Mouse (Mus musculus) induced T-regulatory cell, adult 2 months (primary cell): ENCODE results near the gene Taz.

Experiments used
- DNase-seq: peaks from one replicate; pipeline ENCODE4 v3.0.0-alpha.2; 2012; ENCODE audit warnings: low read depth

Gene Taz

DNA sequence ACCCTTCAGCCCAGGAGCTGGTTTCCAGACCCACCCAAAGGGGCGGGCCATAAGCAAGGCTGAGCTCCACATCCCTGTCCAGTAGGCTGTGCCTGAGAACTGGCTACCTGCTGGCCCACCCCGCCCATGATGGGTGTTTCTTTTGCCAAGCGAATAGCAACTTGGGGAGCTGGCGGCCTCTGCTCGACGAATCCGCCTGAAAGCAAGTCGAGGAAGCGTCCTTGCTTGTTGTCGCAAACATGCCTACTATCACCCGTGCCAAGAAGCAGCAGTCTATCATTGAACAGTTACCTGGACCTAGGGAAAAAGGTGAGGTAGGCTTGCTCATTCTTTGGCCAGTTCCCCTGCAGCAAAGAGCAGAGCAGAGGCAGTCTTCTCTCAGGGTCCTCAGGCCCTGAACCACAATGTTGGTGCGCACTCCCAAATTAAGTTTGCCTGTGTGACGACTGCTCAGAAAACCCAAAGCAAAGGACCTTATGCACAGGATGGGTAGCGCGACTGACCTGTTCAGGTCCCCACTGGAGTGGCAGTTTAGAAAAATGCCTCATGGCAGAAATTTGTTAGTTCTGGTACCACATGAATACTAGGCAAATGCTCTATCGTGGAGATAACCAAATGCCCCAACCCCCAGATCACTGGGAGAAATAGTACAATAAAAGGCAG is at the start of gene Taz, which contains the start of gene Dnase1l1:
Gene Taz (plus strand): TSS at position 181 of the 663 bp plus-strand sequence.
Gene Dnase1l1 (minus strand): TSS at position 606 of the 663 bp plus-strand sequence.
- DNase-seq: peak; percentile 79

GRCm38 (mm10) chrX:74233196-74233595 is 48.5 kb upstream of the Taz start:
- no peak for DNase-seq

DNA sequence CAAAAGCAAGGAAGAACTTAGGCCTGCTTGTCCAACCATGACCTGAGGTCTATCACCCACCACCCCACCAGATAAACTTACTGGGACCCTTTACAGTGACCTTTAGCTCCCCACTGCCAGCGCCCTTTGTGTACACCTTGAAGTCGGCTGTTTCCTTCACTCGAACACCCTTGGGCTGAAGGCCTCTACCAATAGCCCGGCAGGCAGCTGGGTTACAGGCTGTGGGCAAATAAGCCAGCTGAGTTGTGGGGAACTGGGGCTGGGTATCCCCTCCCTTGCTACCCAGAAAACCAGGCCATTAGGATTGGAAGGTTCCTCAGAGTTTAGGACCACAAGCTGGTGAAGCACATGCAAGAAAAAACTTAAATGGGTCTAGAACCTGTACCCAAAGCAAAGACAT is 41.4 kb upstream of the Taz start:
- DNase-seq: no peak

DNA sequence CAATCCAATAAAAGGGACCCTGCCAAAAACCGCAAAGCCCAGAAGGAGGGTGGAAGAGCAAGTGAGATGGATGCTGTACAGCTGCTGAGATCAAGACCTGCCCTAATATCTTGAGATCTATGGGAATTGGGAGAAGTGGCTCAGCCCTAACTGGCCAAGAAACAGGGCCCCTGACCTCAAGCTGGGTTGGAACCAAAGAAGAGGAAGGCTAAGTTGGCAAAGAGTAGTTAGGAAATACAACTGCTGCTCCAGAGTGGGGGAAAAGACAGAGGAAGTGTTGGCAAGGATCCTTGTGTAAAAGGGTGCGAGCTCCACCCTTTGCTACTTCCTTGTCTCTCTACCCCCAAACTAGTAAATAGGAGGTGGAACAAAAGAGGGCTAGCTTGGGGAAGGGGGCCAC is 38.3 kb upstream of the Taz start:
- no peak for DNase-seq

DNA sequence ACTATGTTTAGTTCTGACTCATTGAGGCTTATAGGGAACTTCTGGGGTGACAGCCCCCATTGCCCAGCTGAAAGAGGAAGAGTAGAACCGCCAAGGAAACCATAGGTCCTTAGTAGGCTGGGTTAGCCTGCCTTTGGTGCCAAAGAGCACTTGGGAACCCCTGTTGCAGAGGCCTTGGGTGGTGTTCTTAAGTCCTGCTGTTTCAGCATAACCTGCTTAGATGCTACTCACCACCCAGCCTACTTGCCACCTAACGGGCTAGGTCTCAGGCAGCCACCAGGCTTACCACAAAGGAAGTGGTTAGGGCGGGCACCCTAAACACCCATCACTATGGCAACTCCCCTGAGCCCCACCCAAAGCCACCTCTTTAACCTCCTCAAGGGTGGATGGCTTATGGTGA is 37.9 kb upstream of the Taz start:
- peak; percentile 90 for DNase-seq

DNA sequence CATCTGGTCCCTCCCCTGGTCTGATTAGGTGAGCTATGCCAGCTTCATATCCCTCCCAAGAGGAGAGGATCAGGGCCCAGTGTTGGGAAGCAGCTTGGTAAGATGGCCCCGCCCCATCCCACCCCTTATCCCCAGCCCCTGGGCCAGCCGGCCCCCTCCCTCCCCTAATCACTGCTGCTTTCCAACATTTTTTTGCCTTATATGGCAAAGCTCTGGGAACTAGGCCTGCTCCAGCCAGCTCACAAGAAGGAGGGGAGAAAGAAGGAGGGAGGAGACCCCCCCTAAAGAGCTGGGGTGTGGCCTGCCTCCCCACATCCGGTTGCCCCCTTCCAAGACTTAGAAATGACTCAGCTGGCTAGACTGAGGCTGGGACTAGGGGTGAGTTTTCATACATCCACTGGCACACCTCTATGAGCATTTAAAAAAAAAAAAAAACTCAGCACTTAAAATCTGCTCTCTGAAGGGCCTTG is 37.1 kb upstream of the Taz start:
- DNase-seq: peak; percentile 72

DNA sequence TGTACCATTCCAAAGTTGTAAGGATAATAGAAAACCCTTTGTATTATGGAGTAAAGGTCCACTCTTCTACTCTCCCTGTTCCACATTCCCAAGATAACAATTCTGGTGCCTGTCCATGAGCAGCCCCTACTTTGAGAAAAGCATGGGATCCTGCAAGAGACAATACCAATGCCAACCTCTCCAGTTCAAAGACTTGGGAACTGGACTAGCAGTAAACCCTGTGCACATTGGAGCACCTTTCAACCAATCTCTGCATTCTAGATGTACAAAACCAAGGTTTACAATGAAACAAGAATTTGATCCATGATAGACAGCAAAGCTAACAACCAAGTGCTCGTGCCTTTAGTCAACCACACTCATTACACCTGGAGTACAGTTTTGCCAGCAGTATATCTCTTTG is 36.6 kb upstream of the Taz start:
- no peak for DNase-seq

GRCm38 (mm10) chrX:74245687-74246086 is 36.0 kb upstream of the Taz start:
- peak; percentile 79 for DNase-seq

DNA sequence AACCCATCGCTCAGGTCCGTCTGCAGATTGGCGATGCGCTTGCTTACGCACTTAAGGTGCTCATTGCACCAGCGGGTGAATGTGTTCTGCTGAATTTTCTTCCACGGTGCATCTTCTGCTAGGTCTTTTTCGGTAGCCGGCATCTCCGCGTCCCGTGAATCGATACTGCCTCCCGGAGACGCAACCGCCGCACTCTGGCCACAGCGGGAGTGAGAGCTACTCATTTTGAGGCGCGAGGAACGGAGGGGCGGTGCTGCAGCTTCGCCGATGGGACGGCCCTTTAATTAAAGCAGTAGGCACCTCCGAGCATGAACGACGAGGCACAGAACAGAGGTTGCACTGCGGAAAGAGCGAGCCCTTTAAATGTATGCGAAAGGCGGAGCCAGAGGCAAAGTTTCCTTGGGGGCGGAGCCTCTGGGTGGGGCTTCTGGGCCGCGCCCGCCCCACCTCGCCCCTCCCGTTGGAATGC is 35.5 kb upstream of the Taz start:
- DNase-seq: peak; percentile 92

GRCm38 (mm10) chrX:74246693-74247092 is 35.0 kb upstream of the Taz start:
- no peak for DNase-seq

DNA sequence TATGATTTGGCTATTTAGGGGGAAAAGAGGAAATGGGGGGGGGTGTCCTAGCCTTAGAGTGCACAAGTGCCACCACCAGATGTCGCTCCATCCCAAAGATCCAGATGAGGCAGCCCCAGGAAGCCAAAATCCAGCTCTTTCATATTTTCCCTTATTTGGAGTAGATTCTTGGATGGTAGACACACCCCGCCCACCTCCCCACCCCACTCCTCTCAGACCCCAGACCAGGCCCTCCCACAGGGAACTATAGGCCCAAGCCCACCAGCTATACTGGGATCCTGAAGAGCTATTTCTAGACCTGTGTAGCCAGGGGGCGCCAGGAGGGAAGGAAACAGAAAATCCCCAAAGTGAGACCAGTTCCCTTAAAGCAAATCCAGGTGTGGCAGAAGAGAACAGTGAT is 33.1 kb upstream of the Taz start:
- peak; percentile 85 for DNase-seq

- peak; percentile 80 for DNase-seq
Observed at GRCm38 (mm10) chrX:74249615-74250014, 32.1 kb upstream of the Taz start, which contains the start of gene Flna. Flna (minus strand) TSS chrX:74249820.

GRCm38 (mm10) chrX:74254153-74254887 is 27.4 kb upstream of the Taz start, which contains the start of gene Emd:
Emd (plus strand) TSS chrX:74254687.
- peak; percentile 93 for DNase-seq

DNA sequence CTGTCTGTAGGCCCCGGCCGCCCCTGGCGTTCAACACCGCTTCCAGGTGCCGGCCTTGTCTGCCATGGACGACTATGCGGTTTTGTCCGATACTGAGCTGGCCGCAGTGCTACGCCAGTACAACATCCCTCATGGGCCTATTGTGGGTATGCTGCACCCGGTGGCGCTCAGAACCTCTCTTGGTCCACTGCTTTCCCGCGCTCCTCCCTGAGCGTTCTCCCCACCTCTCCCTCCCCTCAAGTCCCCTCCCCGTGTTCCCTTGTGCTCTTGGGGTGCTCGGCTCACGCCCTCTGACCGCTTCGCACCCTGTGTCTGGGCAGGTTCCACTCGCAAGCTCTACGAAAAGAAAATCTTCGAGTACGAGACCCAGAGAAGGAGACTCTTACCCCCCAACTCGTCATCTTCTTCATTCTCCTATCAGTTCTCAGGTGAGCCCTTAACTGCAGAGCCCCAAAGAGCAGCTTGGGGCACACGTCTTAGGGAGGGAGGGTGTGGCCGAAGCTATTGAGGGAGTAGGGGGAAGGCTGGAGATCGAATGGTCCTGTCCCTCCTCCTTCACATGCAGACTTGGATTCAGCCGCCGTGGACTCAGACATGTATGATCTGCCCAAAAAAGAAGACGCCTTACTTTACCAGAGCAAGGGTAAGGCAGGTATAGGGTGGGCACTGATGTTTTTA is 26.7 kb upstream of the Taz start:
- DNase-seq: peak; percentile 56

- DNase-seq: no peak
Observed at GRCm38 (mm10) chrX:74257746-74258145, 24.0 kb upstream of the Taz start.

- no peak for DNase-seq
Observed at GRCm38 (mm10) chrX:74269736-74270061, 12.0 kb upstream of the Taz start.

DNA sequence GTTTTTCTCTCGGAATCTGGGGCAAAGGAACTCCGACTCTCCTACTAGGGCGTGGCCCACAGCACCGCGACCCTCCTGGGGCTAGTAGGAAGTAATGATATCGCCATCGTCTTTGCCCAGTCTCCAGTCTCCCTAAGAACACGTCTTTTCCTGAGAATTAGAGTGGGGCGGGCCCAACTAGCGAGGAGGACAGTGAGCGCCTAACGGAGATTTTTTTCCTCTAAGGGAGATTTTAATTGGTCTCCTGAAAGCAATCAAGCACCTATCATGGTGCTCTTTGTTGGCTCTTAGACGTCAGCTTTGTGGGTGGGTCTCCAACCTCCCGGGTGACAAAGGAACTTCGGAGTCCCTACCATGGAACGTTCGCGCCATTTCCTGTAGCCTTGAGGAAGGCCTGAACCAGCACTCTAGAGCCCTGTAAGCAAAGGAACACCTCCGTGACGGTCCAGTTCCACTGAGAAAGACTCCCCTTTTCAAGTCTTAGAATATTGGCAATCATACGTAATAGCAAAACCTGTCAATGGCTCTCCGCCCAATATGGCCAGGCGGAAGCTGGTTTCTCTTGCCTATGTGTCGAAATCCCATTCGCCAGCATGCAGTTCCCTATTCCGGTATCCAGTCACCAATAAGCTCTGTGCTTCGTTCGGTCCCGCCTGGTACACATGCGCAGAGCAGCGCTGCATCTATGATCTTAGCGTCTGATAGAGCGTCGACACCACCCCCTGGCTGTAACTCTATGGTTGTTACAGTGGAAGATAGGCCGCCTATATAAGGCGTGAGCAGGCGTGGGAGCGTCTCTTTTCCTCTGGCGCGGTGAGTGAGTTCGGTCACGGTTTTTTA is 11.4 kb upstream of the Taz start, which contains the start of gene Rpl10:
Gene Rpl10 (plus strand): TSS at position 751 of the 840 bp plus-strand sequence.
- peak; percentile 96 for DNase-seq

DNA sequence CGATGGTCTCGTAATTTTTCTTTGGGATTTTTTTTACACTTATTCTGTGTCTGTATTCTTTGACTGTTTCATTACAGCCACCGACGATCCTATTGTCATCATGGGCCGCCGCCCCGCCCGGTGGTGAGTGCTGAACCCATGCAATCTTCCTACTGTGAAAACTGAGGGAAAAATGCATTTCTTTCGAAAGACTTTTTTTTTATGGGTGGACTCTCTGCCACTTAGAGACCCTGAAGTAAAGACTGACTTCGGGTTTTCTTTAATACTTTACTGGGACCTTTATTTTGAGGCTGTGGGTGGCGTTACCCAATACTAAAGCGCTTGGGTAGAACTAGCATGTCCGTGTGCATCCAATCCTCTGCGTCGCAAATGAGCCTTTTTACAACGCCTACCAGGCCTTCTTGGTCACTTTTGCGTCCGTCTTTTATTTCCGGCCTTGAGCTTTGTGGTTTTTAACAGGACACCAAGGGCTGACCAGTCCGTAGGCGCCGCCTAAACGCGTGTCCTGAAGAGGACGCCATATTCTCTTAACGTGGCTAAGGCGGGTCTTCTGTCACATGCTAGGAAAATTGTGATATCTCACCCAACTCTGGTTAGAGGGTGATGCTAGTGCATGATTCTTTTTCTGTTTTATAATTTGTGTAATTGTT is 10.7 kb upstream of the Taz start:
- DNase-seq: peak; percentile 58

DNA sequence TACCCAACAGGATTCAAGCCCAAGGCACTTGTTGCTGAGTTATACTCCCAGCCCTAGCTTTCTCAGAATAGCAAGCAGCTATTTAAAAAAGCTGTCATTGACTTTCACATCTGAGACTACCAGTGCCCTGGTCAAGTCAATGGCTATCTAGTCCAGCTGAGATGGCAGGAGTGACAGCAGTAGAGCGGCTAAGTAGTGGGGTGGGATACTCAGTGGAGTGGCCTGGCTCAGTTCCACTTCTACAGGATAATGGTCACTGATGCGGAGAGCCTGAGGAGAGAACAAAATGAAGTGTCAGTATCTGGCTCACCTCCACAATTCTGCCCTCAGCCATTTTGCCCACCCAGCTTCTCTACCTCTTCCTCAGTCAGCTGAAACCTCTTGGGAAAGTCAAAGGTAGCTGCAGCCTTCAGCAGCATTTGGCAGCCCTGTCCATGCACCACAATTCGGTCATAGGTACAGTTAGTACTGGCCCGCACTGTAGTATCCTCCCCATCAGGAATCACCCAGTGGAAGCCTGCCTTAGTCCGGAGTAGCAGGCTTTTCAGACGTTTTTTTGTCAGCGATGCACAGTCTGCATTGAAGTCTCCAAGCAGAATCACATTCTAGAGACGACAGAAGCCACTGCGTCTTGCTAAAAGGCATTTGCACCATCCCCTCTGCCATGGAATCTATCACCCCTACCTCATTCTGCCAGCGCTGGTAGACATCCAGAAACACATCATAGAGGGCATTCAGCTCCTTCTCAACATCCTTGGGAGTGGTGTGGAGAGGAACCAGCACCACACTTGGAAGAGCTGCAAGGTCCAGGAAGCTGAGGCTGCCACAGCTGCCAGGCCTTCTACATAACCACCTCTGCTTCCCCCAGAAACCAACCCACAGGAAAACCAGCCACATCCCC is 8.0 kb upstream of the Taz start:
- no peak for DNase-seq

DNA sequence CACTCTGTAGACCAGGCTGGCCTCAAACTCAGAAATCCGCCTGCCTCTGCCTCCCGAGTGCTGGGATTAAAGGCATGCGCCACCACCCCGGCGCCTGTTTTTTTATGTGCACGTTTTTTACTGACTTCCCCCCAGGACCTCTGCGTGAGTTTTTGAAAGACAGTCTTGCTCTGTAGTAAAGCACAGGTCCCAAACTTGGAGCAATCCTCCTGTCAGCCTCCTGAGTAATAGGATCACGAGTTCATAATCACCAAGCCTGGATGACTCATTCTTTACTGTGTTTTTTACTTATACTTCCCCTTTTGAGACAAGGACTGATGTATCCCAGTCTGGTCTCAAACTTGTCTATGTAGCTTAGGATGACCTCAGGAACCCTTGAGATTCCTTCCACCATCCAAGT is 3.8 kb upstream of the Taz start:
- DNase-seq: no peak
